Mouse (Mus musculus): Measurements from ENCODE around the gene Cradd. TPM values are rescaled to one million over a fixed set of nuclear protein-coding genes. Genes with fewer than 3 reads are reported as not detected.
A peak's percentile ranks its signal among the peaks of the same experiment; 100 is the strongest.

Cradd gene
- polyA plus RNA-seq, 1 experiment from 2014 or later = 8.7 TPM

- WGBS = 23% methylated on average over 11 of the region's 11 CpGs
Measured at GRCm38 (mm10) chr10:95142844-95143435, 181.0 kb downstream of the Cradd start.

DNA sequence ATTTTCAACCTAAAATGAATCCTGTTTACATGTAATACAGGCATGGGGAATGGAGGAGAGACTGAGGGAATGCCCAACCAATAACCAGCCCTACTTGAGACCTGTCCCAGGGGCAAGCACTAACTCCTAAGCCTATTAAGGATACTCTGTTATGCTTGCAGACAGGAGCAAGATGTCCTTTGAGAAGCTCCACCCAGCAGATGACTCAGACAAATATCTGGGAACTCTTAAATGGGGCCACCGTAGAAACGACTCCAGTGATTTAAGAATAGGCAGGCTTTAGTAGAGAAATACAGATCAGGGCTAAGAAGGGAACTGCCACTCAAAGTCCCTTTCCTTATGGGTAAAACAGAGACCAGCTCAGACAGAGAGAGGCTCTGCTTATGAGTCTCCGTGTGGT is 182.9 kb downstream of the Cradd start:
- 78% methylated on average over 3 of the region's 3 CpGs for WGBS
- H3K36me3 ChIP-seq (ENCODE audit: control insufficient read depth, insufficient read depth, low read length) = no peaks in the 10 kb centered on the region
- peaks cover 27% of the 10 kb centered on the region for H3K4me1 ChIP-seq (ENCODE audit: control insufficient read depth, insufficient read depth, low read depth, low read length)
- H3K9me3 ChIP-seq (ENCODE audit: control insufficient read depth, low read length) = no peaks in the 10 kb centered on the region
- no peak overlapping the region for H3K4me3 ChIP-seq (ENCODE audit: low read length)
- no peak for ATAC-seq
- no peak overlapping the region for H3K9ac ChIP-seq (ENCODE audit: low read depth, low read length)
- no peak overlapping the region for H3K27ac ChIP-seq (ENCODE audit: low read depth, low read length)
- H3K27me3 ChIP-seq (replicated peaks; ENCODE audit: control insufficient read depth, insufficient read depth, low read length) = no peaks in the 10 kb centered on the region
- no peak overlapping the region for H3K4me2 ChIP-seq (ENCODE audit: low read length)

More at GRCm38 (mm10) chr10:95142844-95143435, 181.0 kb downstream of the Cradd start:
- Histone ChIP-seq H3K27ac (ENCODE audit: low read depth, low read length) (peak overlapping the region; percentile 71), H3K4me2 (ENCODE audit: low read length) (peak overlapping the region; percentile 27), H3K9ac (ENCODE audit: low read depth, low read length) (peak overlapping the region; percentile 8; the same call in 1 of the 2 replicates), H3K4me1 (ENCODE audit: control insufficient read depth, insufficient read depth, low read depth, low read length) (peaks cover 27% of the 10 kb centered on the region), H3K4me3 (ENCODE audit: low read length) (no peak overlapping the region), H3K36me3 (ENCODE audit: control insufficient read depth, insufficient read depth, low read length) (no peaks in the 10 kb centered on the region), H3K9me3 (ENCODE audit: control insufficient read depth, low read length) (no peaks in the 10 kb centered on the region), H3K27me3 (replicated peaks; ENCODE audit: control insufficient read depth, insufficient read depth, low read length) (no peaks in the 10 kb centered on the region)
- ATAC-seq = peak; percentile 90

- Histone ChIP-seq H3K27me3 (replicated peaks; ENCODE audit: control insufficient read depth, insufficient read depth, low read length) (no peaks in the 10 kb centered on the region), H3K9me3 (ENCODE audit: control insufficient read depth, low read length) (no peaks in the 10 kb centered on the region), H3K9ac (ENCODE audit: low read depth, low read length) (no peak overlapping the region), H3K4me3 (ENCODE audit: low read length) (no peak overlapping the region), H3K36me3 (ENCODE audit: control insufficient read depth, insufficient read depth, low read length) (no peaks in the 10 kb centered on the region), H3K4me2 (ENCODE audit: low read length) (no peak overlapping the region), H3K4me1 (ENCODE audit: control insufficient read depth, insufficient read depth, low read depth, low read length) (peaks cover 21% of the 10 kb centered on the region), H3K27ac (ENCODE audit: low read depth, low read length) (no peak overlapping the region; the same call in 1 of the 2 replicates)
- ATAC-seq = no peak
Measured at GRCm38 (mm10) chr10:95140191-95140590, 183.7 kb downstream of the Cradd start.

DNA sequence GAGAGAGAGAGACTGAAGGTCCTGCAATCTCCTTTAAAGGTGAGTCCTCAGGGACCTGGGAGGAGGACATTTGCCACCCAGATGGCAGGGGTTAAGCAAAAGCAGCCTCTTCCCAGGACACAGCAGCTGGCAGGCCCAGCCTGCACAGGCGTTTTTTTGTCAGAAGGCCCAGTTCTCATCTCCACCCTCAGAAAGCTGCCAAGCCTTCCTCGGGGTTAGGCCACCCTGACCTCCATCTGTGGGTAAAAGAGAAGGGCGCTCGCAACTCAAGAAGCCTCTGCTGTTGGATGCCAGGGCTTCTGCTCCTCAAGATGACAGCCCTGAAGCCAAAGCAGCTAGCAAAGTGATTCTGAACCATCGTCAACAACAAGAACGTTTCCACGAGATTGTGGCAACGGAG is 184.3 kb downstream of the Cradd start:
- H3K9ac ChIP-seq (ENCODE audit: low read depth, low read length) = no peak overlapping the region
- no peaks in the 10 kb centered on the region for H3K36me3 ChIP-seq (ENCODE audit: control insufficient read depth, insufficient read depth, low read length)
- H3K27me3 ChIP-seq (replicated peaks; ENCODE audit: control insufficient read depth, insufficient read depth, low read length) = no peaks in the 10 kb centered on the region
- ATAC-seq = no peak
- H3K4me1 ChIP-seq (ENCODE audit: control insufficient read depth, insufficient read depth, low read depth, low read length) = peaks cover 16% of the 10 kb centered on the region
- WGBS = 47% methylated on average over 8 of the region's 8 CpGs
- H3K27ac ChIP-seq (ENCODE audit: low read depth, low read length) = peak overlapping the region; percentile 5; the same call in 1 of the 2 replicates
- no peaks in the 10 kb centered on the region for H3K9me3 ChIP-seq (ENCODE audit: control insufficient read depth, low read length)
- H3K4me3 ChIP-seq (ENCODE audit: low read length) = no peak overlapping the region
- no peak overlapping the region for H3K4me2 ChIP-seq (ENCODE audit: low read length)

DNA sequence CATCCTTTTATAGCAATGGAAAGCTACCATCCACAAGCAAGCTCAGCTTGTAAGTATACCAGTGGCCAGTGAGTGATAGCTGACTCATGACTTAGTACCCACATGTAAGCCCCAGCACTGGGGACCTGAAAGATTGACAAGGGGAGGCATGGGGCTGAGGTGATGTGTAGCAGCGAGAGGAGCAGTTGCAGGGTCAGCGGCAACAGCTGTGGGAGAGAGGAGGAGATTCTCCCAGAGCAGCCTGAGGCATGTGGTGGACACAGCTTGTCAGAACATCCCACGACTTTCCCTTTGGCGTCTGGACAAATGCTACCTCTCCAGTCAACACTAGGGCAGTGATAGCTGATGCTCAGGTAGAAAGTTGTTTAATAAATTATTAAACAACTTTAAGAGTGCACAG is 190.9 kb downstream of the Cradd start:
- no peak for ATAC-seq
- Histone ChIP-seq H3K27me3 (replicated peaks; ENCODE audit: control insufficient read depth, insufficient read depth, low read length) (no peaks in the 10 kb centered on the region), H3K4me3 (ENCODE audit: low read length) (no peak overlapping the region), H3K9me3 (ENCODE audit: control insufficient read depth, low read length) (no peaks in the 10 kb centered on the region; the same call in 1 of the 2 replicates), H3K4me2 (ENCODE audit: low read length) (no peak overlapping the region), H3K4me1 (ENCODE audit: control insufficient read depth, insufficient read depth, low read depth, low read length) (no peaks in the 10 kb centered on the region), H3K36me3 (ENCODE audit: control insufficient read depth, insufficient read depth, low read length) (no peaks in the 10 kb centered on the region), H3K27ac (ENCODE audit: low read depth, low read length) (no peak overlapping the region), H3K9ac (ENCODE audit: low read depth, low read length) (no peak overlapping the region)
- WGBS = 86% methylated on average over 4 of the region's 4 CpGs

Other genes starting within 250 kb of the Cradd start
- 121 and 122 TPM in 2 replicates for gene Socs2, start 93.0 kb upstream of the Cradd start, polyA plus RNA-seq (2015; fragmentation: Nextera tagmentation; extraction: Ambion mirVana)
- gene Mrpl42, start 177.8 kb upstream of the Cradd start, polyA plus RNA-seq (2015; fragmentation: Nextera tagmentation; extraction: Ambion mirVana) = 260 and 270 TPM in 2 replicates
- gene Ube2n, start 191.0 kb upstream of the Cradd start, polyA plus RNA-seq (2015; fragmentation: Nextera tagmentation; extraction: Ambion mirVana) = 387 and 395 TPM in 2 replicates
- gene Nudt4, start 240.0 kb upstream of the Cradd start, polyA plus RNA-seq (2015; fragmentation: Nextera tagmentation; extraction: Ambion mirVana) = 60.7 and 67.8 TPM in 2 replicates